Mouse (Mus musculus): ENCODE measurements at regions not wholly inside any gene's neighbourhood (a gene's known extent, or its start where the extent isn't known, plus 50 kb on each side); places are given as distances from the start of the nearest gene placed in this dataset.

DNA sequence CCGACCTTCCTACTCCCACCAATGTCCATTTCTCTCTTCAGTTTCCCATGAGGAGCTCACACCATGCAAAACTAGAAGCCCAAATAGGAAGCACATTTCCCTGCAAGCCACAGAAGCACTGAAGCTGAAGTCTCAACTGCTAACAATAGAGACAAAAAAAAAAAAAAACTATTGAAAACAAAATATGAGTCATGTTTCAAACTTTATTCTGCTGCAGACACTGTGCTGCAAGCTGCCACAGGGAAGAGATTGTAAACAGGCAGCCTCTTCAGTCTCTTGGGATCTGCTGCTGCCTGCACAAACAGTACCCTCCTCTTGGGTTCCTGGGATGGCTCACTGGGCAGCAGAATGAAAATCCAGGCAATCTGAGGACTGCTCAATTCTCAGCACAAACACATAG lies 148.9 kb downstream of the Qdpr start:
- no peak overlapping the region for H3K27ac ChIP-seq (ENCODE audit: low read length)
- H3K36me3 ChIP-seq (ENCODE audit: control insufficient read depth, insufficient read depth), result no peaks in the 10 kb centered on the region
- H3K9me3 ChIP-seq (ENCODE audit: control insufficient read depth, low read length), result no peaks in the 10 kb centered on the region
- no peaks in the 10 kb centered on the region for H3K27me3 ChIP-seq (replicated peaks; ENCODE audit: control insufficient read depth, insufficient read depth, low read length)
- no peak overlapping the region for H3K4me3 ChIP-seq (replicated peaks; ENCODE audit: low read length)
- no peaks in the 10 kb centered on the region for H3K4me1 ChIP-seq (replicated peaks; ENCODE audit: control insufficient read depth, insufficient read depth, low read length)
- H3K9ac ChIP-seq (replicated peaks; ENCODE audit: low read depth, low read length), result no peak overlapping the region
- ATAC-seq, result no peak
- 86% methylated on average over 1 of the region's 1 CpGs for WGBS
- H3K4me2 ChIP-seq (ENCODE audit: low read length), result no peak overlapping the region

DNA sequence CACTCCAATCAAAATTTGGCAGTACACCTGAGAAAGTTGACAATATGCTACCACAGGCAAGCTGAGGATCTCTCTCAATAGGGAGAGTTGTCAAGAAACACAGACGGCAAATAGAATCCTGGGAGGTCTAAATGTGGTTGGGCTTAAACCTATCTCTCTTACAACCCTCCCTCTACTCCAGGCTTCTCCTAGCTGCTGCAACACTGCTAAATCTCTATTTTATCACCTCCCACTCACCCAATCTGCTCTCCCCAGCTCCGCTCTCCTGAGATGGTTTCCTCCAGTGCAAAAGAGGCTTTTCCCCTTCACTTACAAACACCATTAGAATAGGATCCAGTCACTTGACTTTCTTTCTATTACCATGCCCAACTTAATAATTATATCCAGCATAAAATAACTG lies 151.2 kb downstream of the Qdpr start:
- 77% methylated on average over 2 of the region's 2 CpGs for WGBS
- Histone ChIP-seq H3K4me1 (replicated peaks; ENCODE audit: control insufficient read depth, insufficient read depth, low read length) (no peaks in the 10 kb centered on the region), H3K4me2 (ENCODE audit: low read length) (no peak overlapping the region), H3K36me3 (ENCODE audit: control insufficient read depth, insufficient read depth) (no peaks in the 10 kb centered on the region), H3K4me3 (replicated peaks; ENCODE audit: low read length) (no peak overlapping the region), H3K27ac (ENCODE audit: low read length) (no peak overlapping the region), H3K27me3 (replicated peaks; ENCODE audit: control insufficient read depth, insufficient read depth, low read length) (no peaks in the 10 kb centered on the region), H3K9ac (replicated peaks; ENCODE audit: low read depth, low read length) (no peak overlapping the region), H3K9me3 (ENCODE audit: control insufficient read depth, low read length) (no peaks in the 10 kb centered on the region)
- ATAC-seq, result no peak

DNA sequence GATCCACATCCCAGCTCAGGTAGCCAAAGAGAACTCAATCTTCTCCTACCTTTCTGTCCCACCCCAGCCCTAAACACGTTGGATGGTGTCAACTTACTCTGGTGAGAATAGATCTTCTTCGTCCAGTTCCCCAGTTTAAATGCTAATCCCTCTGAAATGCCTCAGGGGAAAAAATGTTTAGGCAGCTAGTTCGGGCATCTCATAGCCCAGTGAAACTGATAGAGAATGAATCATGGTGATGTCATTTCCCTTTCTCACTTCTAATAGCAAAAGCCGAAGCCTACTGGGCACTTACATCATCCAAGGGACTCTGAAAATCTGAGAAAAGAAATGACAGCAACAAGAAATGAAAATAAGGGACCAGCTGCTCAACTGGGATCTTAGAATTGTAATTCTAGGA lies 154.9 kb downstream of the Qdpr start:
- no peak for ATAC-seq
- Histone ChIP-seq H3K4me3 (replicated peaks; ENCODE audit: low read length) (no peak overlapping the region), H3K9me3 (ENCODE audit: control insufficient read depth, low read length) (no peaks in the 10 kb centered on the region), H3K27ac (ENCODE audit: low read length) (no peak overlapping the region), H3K9ac (replicated peaks; ENCODE audit: low read depth, low read length) (no peak overlapping the region), H3K4me2 (ENCODE audit: low read length) (no peak overlapping the region), H3K36me3 (ENCODE audit: control insufficient read depth, insufficient read depth) (no peaks in the 10 kb centered on the region), H3K27me3 (replicated peaks; ENCODE audit: control insufficient read depth, insufficient read depth, low read length) (no peaks in the 10 kb centered on the region), H3K4me1 (replicated peaks; ENCODE audit: control insufficient read depth, insufficient read depth, low read length) (no peaks in the 10 kb centered on the region)
- 55% methylated on average over 4 of the region's 4 CpGs for WGBS

DNA sequence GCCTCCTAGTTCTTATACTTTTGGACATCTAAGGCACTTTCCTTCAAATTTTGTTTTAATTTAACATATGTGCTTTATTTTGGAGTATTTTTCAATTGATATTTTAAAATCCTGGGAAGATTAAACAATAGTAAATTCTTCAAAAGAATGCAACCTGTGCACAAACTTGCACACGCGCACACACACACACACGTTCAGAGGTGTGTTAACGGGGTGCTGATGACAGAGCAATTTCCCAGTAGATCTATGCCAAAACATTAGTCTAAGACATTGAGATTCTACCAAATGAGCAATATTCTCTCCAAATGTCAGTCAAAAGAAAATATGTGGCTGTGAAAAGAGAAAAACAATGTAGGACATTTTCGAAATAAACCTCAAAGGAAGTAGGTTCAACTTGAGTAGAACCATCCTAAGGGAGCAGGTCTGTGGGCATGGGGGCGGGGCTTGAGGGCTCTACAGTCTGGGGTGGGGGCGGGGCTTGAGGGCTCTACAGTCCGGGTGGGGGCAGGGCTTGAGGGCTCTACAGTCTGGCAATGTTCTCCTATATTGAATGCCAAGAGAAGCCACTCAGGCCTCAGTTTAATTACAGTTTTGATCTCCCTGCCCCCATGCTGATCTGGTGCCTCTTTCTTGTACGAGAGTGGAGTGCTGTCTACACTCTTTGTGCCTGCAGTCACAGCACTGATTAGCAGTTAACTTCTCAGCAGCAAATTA lies 157.0 kb downstream of the Qdpr start:
- Histone ChIP-seq H3K36me3 (ENCODE audit: control insufficient read depth, insufficient read depth) (no peaks in the 10 kb centered on the region), H3K9ac (replicated peaks; ENCODE audit: low read depth, low read length) (no peak overlapping the region), H3K4me1 (replicated peaks; ENCODE audit: control insufficient read depth, insufficient read depth, low read length) (no peaks in the 10 kb centered on the region), H3K4me2 (ENCODE audit: low read length) (no peak overlapping the region), H3K9me3 (ENCODE audit: control insufficient read depth, low read length) (no peaks in the 10 kb centered on the region), H3K4me3 (replicated peaks; ENCODE audit: low read length) (no peak overlapping the region), H3K27me3 (replicated peaks; ENCODE audit: control insufficient read depth, insufficient read depth, low read length) (no peaks in the 10 kb centered on the region), H3K27ac (ENCODE audit: low read length) (no peak overlapping the region)
- 62% methylated on average over 9 of the region's 9 CpGs for WGBS
- peak; percentile 38; the same call in 1 of the 2 replicates for ATAC-seq

DNA sequence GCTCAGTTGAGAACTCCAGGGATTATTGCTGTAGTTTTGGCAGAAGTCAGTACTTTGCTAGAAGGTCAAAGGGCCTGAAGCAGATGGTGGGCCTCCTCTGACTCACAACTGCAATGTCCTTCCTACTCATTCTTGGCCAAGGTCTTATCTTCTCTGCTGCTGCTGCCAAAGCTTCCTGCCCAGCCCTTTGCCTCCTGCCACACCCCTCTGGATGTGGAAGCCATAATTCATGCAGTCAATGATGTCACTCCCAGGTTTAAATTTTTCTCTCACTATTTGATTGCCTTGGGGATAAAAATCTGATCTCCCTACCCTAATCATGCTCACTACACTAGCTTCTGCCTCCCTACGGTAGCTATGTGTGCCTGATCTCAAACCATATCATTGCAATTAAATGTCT lies 157.7 kb downstream of the Qdpr start:
- Histone ChIP-seq H3K9ac (replicated peaks; ENCODE audit: low read depth, low read length) (no peak overlapping the region), H3K4me3 (replicated peaks; ENCODE audit: low read length) (no peak overlapping the region), H3K4me2 (ENCODE audit: low read length) (no peak overlapping the region), H3K9me3 (ENCODE audit: control insufficient read depth, low read length) (no peaks in the 10 kb centered on the region), H3K36me3 (ENCODE audit: control insufficient read depth, insufficient read depth) (no peaks in the 10 kb centered on the region), H3K27ac (ENCODE audit: low read length) (no peak overlapping the region), H3K4me1 (replicated peaks; ENCODE audit: control insufficient read depth, insufficient read depth, low read length) (no peaks in the 10 kb centered on the region), H3K27me3 (replicated peaks; ENCODE audit: control insufficient read depth, insufficient read depth, low read length) (no peaks in the 10 kb centered on the region)
- no peak for ATAC-seq
- 78% methylated on average over 1 of the region's 1 CpGs for WGBS

DNA sequence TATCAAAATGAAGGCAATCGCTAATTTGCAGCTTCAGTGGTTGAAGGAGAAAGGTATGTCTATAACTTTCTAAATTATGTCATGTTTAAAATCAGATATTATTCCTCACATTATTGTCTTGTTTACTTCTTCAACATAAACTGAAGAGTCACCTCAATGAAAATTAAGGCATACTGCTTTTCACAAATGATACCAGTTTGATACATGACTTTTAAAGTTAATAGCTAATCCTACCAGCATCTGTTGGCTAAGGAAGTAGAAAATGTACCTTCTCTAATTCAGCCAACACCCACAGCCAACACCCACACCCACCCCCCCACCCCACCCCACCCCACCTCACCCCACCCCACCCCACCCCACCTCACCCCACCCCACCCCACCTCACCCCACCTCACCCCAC lies 158.3 kb downstream of the Qdpr start:
- Histone ChIP-seq H3K36me3 (ENCODE audit: control insufficient read depth, insufficient read depth) (no peaks in the 10 kb centered on the region), H3K4me3 (replicated peaks; ENCODE audit: low read length) (no peak overlapping the region), H3K27ac (ENCODE audit: low read length) (no peak overlapping the region), H3K4me1 (replicated peaks; ENCODE audit: control insufficient read depth, insufficient read depth, low read length) (no peaks in the 10 kb centered on the region), H3K9ac (replicated peaks; ENCODE audit: low read depth, low read length) (no peak overlapping the region), H3K27me3 (replicated peaks; ENCODE audit: control insufficient read depth, insufficient read depth, low read length) (no peaks in the 10 kb centered on the region), H3K4me2 (ENCODE audit: low read length) (no peak overlapping the region), H3K9me3 (ENCODE audit: control insufficient read depth, low read length) (no peaks in the 10 kb centered on the region)
- WGBS, result 94% methylated on average over 1 of the region's 1 CpGs
- no peak for ATAC-seq

DNA sequence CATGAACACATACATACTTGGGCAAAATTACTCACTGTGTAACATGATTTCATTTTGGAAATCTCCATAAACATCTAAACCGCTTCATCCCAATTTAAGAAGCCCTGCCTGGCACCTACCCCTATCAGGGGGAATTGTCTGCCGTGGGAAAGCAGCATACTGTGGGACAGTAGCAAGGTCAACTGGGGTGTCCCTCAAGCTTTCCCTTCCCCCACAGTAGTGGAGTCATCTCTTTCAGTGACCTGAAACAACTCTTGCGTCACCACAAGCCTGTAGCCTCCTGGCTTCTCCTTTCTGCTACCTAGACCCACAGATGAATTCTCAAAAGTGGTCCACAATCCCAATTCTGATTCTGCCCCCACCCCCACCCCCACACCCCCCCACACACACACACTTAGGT lies 158.8 kb downstream of the Qdpr start:
- Histone ChIP-seq H3K4me3 (replicated peaks; ENCODE audit: low read length) (no peak overlapping the region), H3K27ac (ENCODE audit: low read length) (no peak overlapping the region), H3K4me2 (ENCODE audit: low read length) (no peak overlapping the region), H3K27me3 (replicated peaks; ENCODE audit: control insufficient read depth, insufficient read depth, low read length) (no peaks in the 10 kb centered on the region), H3K9me3 (ENCODE audit: control insufficient read depth, low read length) (no peaks in the 10 kb centered on the region), H3K9ac (replicated peaks; ENCODE audit: low read depth, low read length) (no peak overlapping the region), H3K4me1 (replicated peaks; ENCODE audit: control insufficient read depth, insufficient read depth, low read length) (no peaks in the 10 kb centered on the region), H3K36me3 (ENCODE audit: control insufficient read depth, insufficient read depth) (no peaks in the 10 kb centered on the region)
- WGBS, result 95% methylated on average over 3 of the region's 3 CpGs
- no peak for ATAC-seq

DNA sequence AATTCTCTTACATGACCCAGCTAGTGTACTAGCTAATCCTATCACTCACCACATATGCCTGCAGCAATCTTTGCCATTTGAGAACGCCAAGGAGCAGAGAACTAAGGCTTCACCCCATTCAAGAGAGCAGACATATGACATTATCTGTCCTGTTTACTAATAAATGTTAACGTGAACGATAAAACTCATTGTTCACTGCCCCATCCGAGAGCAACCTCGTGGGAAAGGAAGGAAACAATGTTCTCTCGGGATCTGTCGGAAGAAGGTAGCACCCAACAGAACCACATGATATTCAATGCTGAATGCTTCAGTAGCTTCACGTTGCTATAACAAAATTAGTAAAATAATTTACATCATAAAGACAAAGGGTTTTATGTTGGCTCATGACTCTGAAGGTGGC lies 163.6 kb downstream of the Qdpr start:
- ATAC-seq, result no peak
- Histone ChIP-seq H3K4me3 (replicated peaks; ENCODE audit: low read length) (no peak overlapping the region), H3K4me1 (replicated peaks; ENCODE audit: control insufficient read depth, insufficient read depth, low read length) (0 out of 2 replicates have a peak, but pooled peaks cover 3% of the 10 kb centered on the region), H3K9ac (replicated peaks; ENCODE audit: low read depth, low read length) (no peak overlapping the region), H3K9me3 (ENCODE audit: control insufficient read depth, low read length) (no peaks in the 10 kb centered on the region), H3K27ac (ENCODE audit: low read length) (no peak overlapping the region), H3K36me3 (ENCODE audit: control insufficient read depth, insufficient read depth) (no peaks in the 10 kb centered on the region), H3K4me2 (ENCODE audit: low read length) (no peak overlapping the region), H3K27me3 (replicated peaks; ENCODE audit: control insufficient read depth, insufficient read depth, low read length) (no peaks in the 10 kb centered on the region)
- WGBS, result 88% methylated on average over 8 of the region's 8 CpGs

DNA sequence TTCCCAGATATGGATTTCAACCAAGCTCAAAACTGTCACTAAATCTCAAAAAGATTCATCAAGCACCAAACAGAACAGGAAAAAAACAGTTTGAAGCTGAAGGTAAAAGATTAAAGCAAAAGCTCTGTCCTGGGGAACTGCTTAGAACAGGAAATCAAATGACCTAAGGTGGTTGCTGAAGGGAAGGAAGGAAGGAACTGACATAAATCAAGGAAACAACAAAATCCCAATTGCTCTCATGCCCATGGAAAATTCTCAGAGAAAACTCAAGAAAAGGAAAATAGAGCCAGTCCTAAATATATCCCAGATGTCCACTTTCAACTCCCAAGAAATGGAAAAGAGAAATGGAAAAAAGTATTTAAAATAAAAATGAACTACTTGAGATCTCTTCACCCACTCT lies 165.4 kb downstream of the Qdpr start:
- ATAC-seq, result no peak
- Histone ChIP-seq H3K9ac (replicated peaks; ENCODE audit: low read depth, low read length) (no peak overlapping the region), H3K27ac (ENCODE audit: low read length) (no peak overlapping the region), H3K4me1 (replicated peaks; ENCODE audit: control insufficient read depth, insufficient read depth, low read length) (0 out of 2 replicates have a peak, but pooled peaks cover 3% of the 10 kb centered on the region), H3K27me3 (replicated peaks; ENCODE audit: control insufficient read depth, insufficient read depth, low read length) (no peaks in the 10 kb centered on the region), H3K4me3 (replicated peaks; ENCODE audit: low read length) (no peak overlapping the region), H3K4me2 (ENCODE audit: low read length) (no peak overlapping the region), H3K9me3 (ENCODE audit: control insufficient read depth, low read length) (no peaks in the 10 kb centered on the region), H3K36me3 (ENCODE audit: control insufficient read depth, insufficient read depth) (no peaks in the 10 kb centered on the region)

DNA sequence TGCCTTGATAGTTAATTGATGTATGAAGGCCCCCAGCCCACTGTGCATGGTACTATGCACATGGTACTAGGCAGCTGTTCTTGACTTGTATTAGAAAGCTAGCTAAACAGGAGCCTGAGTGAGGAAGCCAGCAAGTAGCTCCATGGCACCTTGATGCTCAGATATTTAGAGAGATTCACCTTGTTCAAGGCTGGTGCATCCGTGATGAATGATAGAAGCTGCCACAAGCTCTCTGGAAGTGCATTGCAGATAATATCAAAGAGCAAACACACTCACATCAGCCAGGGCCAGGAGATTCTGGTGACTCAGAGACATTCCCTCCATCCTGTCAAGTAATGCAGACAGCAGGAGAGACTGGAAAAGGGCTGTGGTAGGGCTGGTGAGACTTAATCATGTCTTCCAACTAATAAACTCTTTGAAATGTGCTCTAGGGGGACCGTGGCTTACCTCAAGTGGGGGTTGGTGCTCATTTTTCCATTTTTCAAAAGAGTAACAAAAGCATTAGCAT lies 166.1 kb downstream of the Qdpr start:
- Histone ChIP-seq H3K27me3 (replicated peaks; ENCODE audit: control insufficient read depth, insufficient read depth, low read length) (no peaks in the 10 kb centered on the region), H3K4me3 (replicated peaks; ENCODE audit: low read length) (no peak overlapping the region), H3K4me2 (ENCODE audit: low read length) (no peak overlapping the region), H3K9ac (replicated peaks; ENCODE audit: low read depth, low read length) (no peak overlapping the region), H3K9me3 (ENCODE audit: control insufficient read depth, low read length) (no peaks in the 10 kb centered on the region), H3K36me3 (ENCODE audit: control insufficient read depth, insufficient read depth) (no peaks in the 10 kb centered on the region), H3K4me1 (replicated peaks; ENCODE audit: control insufficient read depth, insufficient read depth, low read length) (0 out of 2 replicates have a peak, but pooled peaks cover 3% of the 10 kb centered on the region), H3K27ac (ENCODE audit: low read length) (no peak overlapping the region)
- ATAC-seq, result no peak
- WGBS, result 33% methylated on average over 2 of the region's 2 CpGs

Data from forebrain, embryonic 16.5 days (tissue).